Mouse (Mus musculus) cerebellum, postnatal 36 days (tissue): ENCODE results near the gene Spag9.
"Not testable (repeated sequence)": the region's sequence is repeated elsewhere in the genome, so short reads cannot be mapped to it uniquely, and the experiment has no call there.

Experiments
- DNase-seq, 2 experiments: peaks; one replicate each; pipeline ENCODE4 v3.0.0; 2021 to 2022; ENCODE audit warnings: mixed read lengths in 2 of 2

Spag9 gene

GRCm38 (mm10) chr11:93987026-93987425 lies 8.9 kb upstream of the Spag9 start:
- no peak for DNase-seq

DNA sequence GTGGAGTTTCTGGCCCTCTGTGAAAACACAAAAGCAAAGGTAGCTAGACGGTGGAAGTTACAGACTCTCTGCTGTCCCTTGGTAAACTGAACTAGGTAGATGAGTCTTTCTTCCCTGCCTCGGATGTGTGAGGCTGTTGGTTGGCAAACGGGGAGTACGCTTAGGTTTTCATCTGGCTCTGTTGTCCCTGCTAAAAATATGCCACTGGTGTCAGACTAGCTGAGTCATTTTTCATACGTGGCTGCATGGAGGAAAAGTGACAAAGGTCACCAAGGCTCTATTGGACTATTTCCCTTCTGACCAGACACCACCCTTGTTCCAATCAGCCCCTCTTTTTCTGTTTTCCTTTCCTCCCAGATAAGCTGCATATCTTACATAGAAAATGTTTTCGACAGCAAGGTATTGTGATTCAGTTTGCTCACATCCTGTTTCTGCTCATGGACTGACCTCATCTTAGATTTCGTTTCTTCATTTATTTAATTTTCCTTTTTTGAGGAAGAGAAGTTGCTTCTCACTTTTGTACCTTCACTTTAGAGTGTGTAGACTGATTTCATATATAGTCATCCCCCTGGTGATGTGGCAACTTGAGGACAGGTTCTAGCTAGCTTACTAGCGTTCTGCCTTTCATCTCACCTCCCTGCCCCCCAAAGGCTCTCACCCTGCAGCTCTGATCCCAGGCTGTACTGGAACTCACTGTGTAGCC lies 8.1 kb upstream of the Spag9 start:
- no peak for DNase-seq

- DNase-seq: no peak
Measured at GRCm38 (mm10) chr11:93988328-93989062, 7.4 kb upstream of the Spag9 start.

DNA sequence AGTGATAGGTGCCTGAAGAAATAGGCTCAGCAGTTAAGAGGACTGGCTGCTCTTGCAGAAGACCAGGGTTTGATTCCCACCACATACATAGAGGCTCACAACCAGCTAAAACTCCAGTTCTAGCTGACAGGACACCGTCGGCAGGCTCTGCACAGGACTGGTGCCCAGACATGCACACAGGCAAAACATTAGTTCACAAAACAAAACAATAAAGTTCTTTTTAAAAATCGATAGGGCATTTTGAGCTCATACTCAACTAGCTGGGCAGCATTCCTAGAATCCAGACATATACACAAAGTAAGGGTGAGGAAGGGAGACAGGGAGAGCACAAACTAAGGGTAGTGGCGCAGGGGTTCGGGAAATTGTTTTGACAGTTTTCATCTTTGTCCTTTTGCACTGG lies 1.4 kb upstream of the Spag9 start:
- peak in 1 of 2 experiments; percentile 10 for DNase-seq

DNA sequence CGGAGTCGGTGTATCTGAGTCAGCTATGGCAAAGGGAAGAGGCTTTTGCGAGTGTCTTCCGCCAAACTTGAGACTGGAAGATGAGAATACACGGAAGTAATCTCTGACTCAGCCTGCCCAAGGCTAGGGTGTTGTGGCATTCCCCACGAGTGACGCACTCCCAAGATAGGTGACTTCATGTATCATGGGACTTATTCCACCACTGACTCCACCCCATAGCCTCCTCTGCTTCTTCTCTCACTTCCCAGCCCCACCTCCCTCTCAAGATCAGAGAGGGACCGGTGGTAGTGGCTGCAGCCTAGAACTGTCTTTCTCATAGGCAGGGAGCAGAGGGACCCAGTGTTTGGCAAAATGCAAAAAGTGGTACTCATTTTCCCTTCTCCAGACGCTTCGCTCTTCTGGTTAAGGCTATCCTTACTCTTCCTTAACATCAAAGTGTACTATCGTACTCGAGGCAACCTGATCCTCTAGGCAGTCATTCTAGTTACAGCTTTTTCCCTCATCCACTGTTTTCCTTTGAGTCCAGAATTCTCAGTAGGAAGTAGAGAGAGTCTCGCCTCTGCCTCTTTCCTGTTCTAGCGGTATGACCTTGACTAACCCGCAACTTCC lies 676 bp upstream of the Spag9 start:
- peak; percentile 67 to 72 for DNase-seq

- DNase-seq: peak in 1 of 2 experiments; percentile 55
Measured at GRCm38 (mm10) chr11:93996306-93997140, 632 bp downstream of the Spag9 start.

GRCm38 (mm10) chr11:93997141-93997775 lies 1.4 kb downstream of the Spag9 start:
- DNase-seq: peak; percentile 4 to 11

GRCm38 (mm10) chr11:93999276-93999675 lies 3.4 kb downstream of the Spag9 start:
- DNase-seq: no peak

- DNase-seq: no peak
Measured at GRCm38 (mm10) chr11:94003346-94003745, 7.5 kb downstream of the Spag9 start.

GRCm38 (mm10) chr11:94019091-94019490 lies 23.2 kb downstream of the Spag9 start:
- DNase-seq: no peak

- DNase-seq: no peak
Measured at GRCm38 (mm10) chr11:94020403-94020802, 24.5 kb downstream of the Spag9 start.

DNA sequence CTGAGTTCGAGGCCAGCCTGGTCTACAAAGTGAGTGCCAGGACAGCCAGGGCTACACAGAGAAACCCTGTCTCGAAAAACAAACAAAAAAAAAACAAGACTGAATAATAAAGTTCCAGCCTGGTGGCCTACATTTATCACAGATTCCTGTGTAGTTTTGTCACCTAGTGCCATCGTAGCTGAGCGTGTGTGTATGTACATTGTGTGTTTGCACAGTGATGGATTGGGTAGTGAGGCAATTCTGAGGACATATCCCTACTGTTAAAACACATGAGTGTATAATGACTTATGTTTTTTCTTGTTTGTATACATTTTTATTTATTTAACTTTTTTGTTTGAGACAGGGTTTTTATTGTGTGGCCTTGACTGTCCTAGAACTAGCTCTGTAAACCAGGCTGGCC lies 30.4 kb downstream of the Spag9 start:
- DNase-seq: no peak

DNA sequence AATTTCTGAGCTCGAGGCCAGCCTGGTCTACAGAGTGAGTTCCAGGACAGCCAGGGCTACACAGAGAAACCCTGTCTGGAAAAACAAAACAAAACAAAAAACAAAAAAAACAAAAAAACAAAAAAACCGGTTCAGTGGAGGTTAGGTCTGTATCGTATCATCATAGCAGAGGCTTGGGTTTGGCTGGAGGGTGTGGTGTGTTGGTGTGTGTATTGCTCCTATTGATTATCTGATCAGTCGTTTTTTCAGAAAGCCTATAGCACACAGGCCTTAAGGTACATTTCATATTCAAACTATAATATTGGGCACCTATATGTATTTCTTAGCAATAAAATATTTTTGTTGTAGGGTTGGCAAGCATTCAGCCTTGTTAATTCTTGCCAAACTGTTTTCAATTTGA lies 36.2 kb downstream of the Spag9 start:
- DNase-seq: no peak

GRCm38 (mm10) chr11:94032971-94033370 lies 37.1 kb downstream of the Spag9 start:
- DNase-seq: no peak

DNA sequence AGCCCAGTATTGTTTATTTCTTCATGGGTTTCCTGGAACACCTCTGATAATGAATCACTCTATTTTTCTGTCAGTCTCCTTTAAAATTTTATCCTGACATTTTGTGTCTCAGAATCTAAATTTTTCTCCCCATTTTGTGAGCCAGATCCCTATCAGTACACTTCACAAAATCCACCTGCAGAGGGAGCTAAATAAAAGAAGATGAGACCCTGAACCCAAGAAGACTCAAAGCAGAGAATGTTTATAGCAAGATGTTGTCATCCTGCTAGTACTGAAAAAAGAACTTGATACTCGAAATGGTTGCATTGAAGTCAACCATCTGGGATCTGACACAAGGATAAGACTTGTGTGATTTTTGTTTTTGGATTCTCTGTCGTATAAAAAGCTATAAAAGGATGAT lies 40.1 kb downstream of the Spag9 start:
- DNase-seq: peak in 1 of 2 experiments; percentile 24

GRCm38 (mm10) chr11:94041475-94041874 lies 45.6 kb downstream of the Spag9 start:
- no peak for DNase-seq

GRCm38 (mm10) chr11:94042301-94042700 lies 46.4 kb downstream of the Spag9 start:
- not testable (repeated sequence) for DNase-seq

GRCm38 (mm10) chr11:94043998-94044985 lies 48.4 kb downstream of the Spag9 start:
- peak; percentile 93 to 94 for DNase-seq

DNA sequence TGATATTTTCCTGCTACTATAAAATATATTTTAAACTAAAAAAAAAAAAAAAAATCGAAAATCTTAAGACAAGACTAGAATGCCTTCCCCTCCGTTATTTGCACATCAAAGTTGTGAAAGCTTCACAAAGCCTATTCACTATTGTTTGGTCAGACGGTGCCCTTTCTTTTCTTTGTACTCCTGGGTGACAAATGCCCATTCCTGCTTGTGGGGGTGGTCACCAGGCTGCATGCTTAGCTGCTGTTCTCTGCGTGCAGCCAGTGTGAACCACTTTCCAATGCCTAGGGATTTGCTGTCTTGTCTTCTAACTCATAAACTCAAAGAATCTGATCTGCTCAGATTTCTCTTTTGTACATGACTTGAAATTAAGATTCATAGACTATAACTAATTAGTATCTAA lies 49.1 kb downstream of the Spag9 start:
- DNase-seq: peak; percentile 18 to 27

GRCm38 (mm10) chr11:94047288-94047687 lies 51.4 kb downstream of the Spag9 start:
- no peak for DNase-seq

GRCm38 (mm10) chr11:94054176-94054575 lies 58.3 kb downstream of the Spag9 start:
- no peak for DNase-seq
